ENCODE assay signal across 16 mouse cellular contexts in genomic region chr1:183184681-183185080, GRCm38 (mm10).
"Had no signal": no experiment of that assay in that cellular context is flagged by ENCODE, and none has a peak within 500 bp of the region (broad histone marks: within the 10 kb centered on the region; RNA-seq: fewer than 3 reads in every experiment).

No protein-coding gene starts in this region.

- DNase-seq: kidney, adult 18-20 months; kidney, postnatal 10 days; kidney, postnatal 4 days; left cerebral cortex, postnatal 4 days; lung, postnatal 14 days; midbrain, embryonic 14.5 days; retina, postnatal 1 day; right cerebral cortex, postnatal 14 days; thymus, postnatal 4 days had no signal

- H3K27ac ChIP-seq: layer of hippocampus, adult 2 months; liver, embryonic 12.5 days; lung, embryonic 15.5 days; macrophage; neural tube, embryonic 12.5 days; stomach, embryonic 15.5 days had no signal

- H3K36me3 ChIP-seq: liver, embryonic 12.5 days; lung, embryonic 15.5 days; neural tube, embryonic 12.5 days; stomach, embryonic 15.5 days had no signal

- H3K4me1 ChIP-seq: stomach, embryonic 15.5 days had no signal

- H3K9ac ChIP-seq: liver, embryonic 12.5 days; lung, embryonic 15.5 days; neural tube, embryonic 12.5 days; stomach, embryonic 15.5 days had no signal

- H3K4me3 ChIP-seq: layer of hippocampus, adult 2 months; liver, embryonic 12.5 days; lung, embryonic 15.5 days; megakaryocyte, embryonic 14.5 days; neural tube, embryonic 12.5 days; stomach, embryonic 15.5 days had no signal

- H3K4me2 ChIP-seq: liver, embryonic 12.5 days; lung, embryonic 15.5 days; neural tube, embryonic 12.5 days; stomach, embryonic 15.5 days had no signal

- H3K9me3 ChIP-seq: liver, embryonic 12.5 days; lung, embryonic 15.5 days; megakaryocyte, embryonic 14.5 days; neural tube, embryonic 12.5 days; stomach, embryonic 15.5 days had no signal

- H3K27me3 ChIP-seq: liver, embryonic 12.5 days; lung, embryonic 15.5 days; megakaryocyte, embryonic 14.5 days; neural tube, embryonic 12.5 days; stomach, embryonic 15.5 days had no signal
